8 mouse cellular contexts compared by ENCODE assay signal in genomic region chr6:35133246-35133578, GRCm38 (mm10). TPM values are rescaled to one million over a fixed set of nuclear protein-coding genes. Genes with fewer than 3 reads are reported as not detected.
DNase-seq lines count a peak whose midpoint lies in the region; ATAC-seq and TF ChIP-seq lines count a peak whose summit lies in the region.

No protein-coding gene starts in this region.

- intact Hi-C loops in heart, postnatal 36 days (cut with DNase I) = no loop called here

- 0% methylated on average over 21 of the region's 25 CpGs for WGBS in heart, embryonic 16.5 days
- WGBS in hindbrain, embryonic 16.5 days = 1% methylated on average over 17 of the region's 25 CpGs
- WGBS in midbrain, embryonic 13.5 days = under 1% methylated on average over 20 of the region's 25 CpGs

- TF ChIP-seq POLR2A in bone marrow macrophage, adult 2 months (IDR thresholded peaks at IDR 0.05; ENCODE audit: borderline replicate concordance, low read depth, low read length) = no peak

- H3K9ac ChIP-seq in heart, embryonic 16.5 days (ENCODE audit: low read length) = peak overlapping the region; percentile 88
- peak overlapping the region; percentile 85 for H3K9ac ChIP-seq in hindbrain, embryonic 16.5 days (ENCODE audit: low read depth, low read length)
- peak overlapping the region; percentile 94 for H3K9ac ChIP-seq in midbrain, embryonic 13.5 days (replicated peaks)

- H3K36me3 ChIP-seq in heart, embryonic 16.5 days (ENCODE audit: control insufficient read depth, insufficient read depth) = no peaks in the 10 kb centered on the region
- no peaks in the 10 kb centered on the region for H3K36me3 ChIP-seq in hindbrain, embryonic 16.5 days (ENCODE audit: control insufficient read depth, insufficient read depth, low read length)
- H3K36me3 ChIP-seq in midbrain, embryonic 13.5 days = no peaks in the 10 kb centered on the region

- ATAC-seq in heart, embryonic 16.5 days (replicated peaks; ENCODE audit: extremely low read depth, insufficient read depth, low FRiP score) = peak; percentile 85
- ATAC-seq in hindbrain, embryonic 16.5 days = peak; percentile 92
- ATAC-seq in midbrain, embryonic 13.5 days = peak; percentile 94

- no peaks in the 10 kb centered on the region for H3K27me3 ChIP-seq in heart, embryonic 16.5 days (ENCODE audit: control insufficient read depth, insufficient read depth, low read length)
- no peaks in the 10 kb centered on the region for H3K27me3 ChIP-seq in hindbrain, embryonic 16.5 days (replicated peaks; ENCODE audit: control insufficient read depth, insufficient read depth, low read length)
- H3K27me3 ChIP-seq in midbrain, embryonic 13.5 days = no peaks in the 10 kb centered on the region

- no peak for TF ChIP-seq CTCF in bone marrow macrophage, adult 2 months (IDR thresholded peaks at IDR 0.05; ENCODE audit: low read depth, low read length)

- peak overlapping the region; percentile 90 for H3K4me2 ChIP-seq in heart, embryonic 16.5 days (ENCODE audit: low read depth, low read length)
- H3K4me2 ChIP-seq in hindbrain, embryonic 16.5 days (ENCODE audit: low read length) = peak overlapping the region; percentile 74
- peak overlapping the region; percentile 90 for H3K4me2 ChIP-seq in midbrain, embryonic 13.5 days (replicated peaks)

- H3K9me3 ChIP-seq in heart, embryonic 16.5 days (replicated peaks; ENCODE audit: control insufficient read depth, low read length) = no peaks in the 10 kb centered on the region
- no peaks in the 10 kb centered on the region for H3K9me3 ChIP-seq in hindbrain, embryonic 16.5 days (ENCODE audit: control insufficient read depth, low read length)
- no peaks in the 10 kb centered on the region for H3K9me3 ChIP-seq in midbrain, embryonic 13.5 days

- H3K4me3 ChIP-seq in heart, embryonic 16.5 days (ENCODE audit: low read length) = peak overlapping the region; percentile 79
- H3K4me3 ChIP-seq in bone marrow macrophage, adult 2 months (ENCODE audit: insufficient read depth, low read length) = peak overlapping the region; percentile 94
- H3K4me3 ChIP-seq in hindbrain, embryonic 16.5 days (ENCODE audit: low read length) = peak overlapping the region; percentile 88
- H3K4me3 ChIP-seq in midbrain, embryonic 13.5 days (replicated peaks) = peak overlapping the region; percentile 90

- H3K27ac ChIP-seq in heart, embryonic 16.5 days (ENCODE audit: low read length) = peak overlapping the region; percentile 93
- peak overlapping the region; percentile 85 for H3K27ac ChIP-seq in bone marrow macrophage, adult 2 months (ENCODE audit: insufficient read depth, low read depth, low read length)
- peak overlapping the region; percentile 93 for H3K27ac ChIP-seq in hindbrain, embryonic 16.5 days (ENCODE audit: low read depth, low read length)
- peak overlapping the region; percentile 90 for H3K27ac ChIP-seq in midbrain, embryonic 13.5 days

- no peak for DNase-seq in heart, postnatal 36 days
- no peak for DNase-seq in retina, embryonic 14.5 days (ENCODE audit: low spot score)
- DNase-seq in spleen, postnatal 4 days (ENCODE audit: low spot score in 2 of 2) = no peak
- DNase-seq in yolk sac, embryonic 10.5 days (ENCODE audit: low spot score) = no peak

- peaks cover 17% of the 10 kb centered on the region for H3K4me1 ChIP-seq in heart, embryonic 16.5 days (ENCODE audit: control insufficient read depth, insufficient read depth, low read length)
- peaks cover 11% of the 10 kb centered on the region for H3K4me1 ChIP-seq in bone marrow macrophage, adult 2 months (ENCODE audit: control insufficient read depth, insufficient read depth, low read length)
- peaks cover 15% of the 10 kb centered on the region for H3K4me1 ChIP-seq in hindbrain, embryonic 16.5 days (ENCODE audit: control insufficient read depth, insufficient read depth, low read depth, low read length)
- H3K4me1 ChIP-seq in midbrain, embryonic 13.5 days (replicated peaks) = peaks cover 26% of the 10 kb centered on the region

RNA-seq across cellular contexts. Expression of gene Cnot4, which starts 0.3 kb away (rescaled TPM):
- polyA plus RNA-seq in heart, embryonic 16.5 days (2015; fragmentation: Nextera tagmentation; extraction: Ambion mirVana) = 18.1 and 19.2 TPM in 2 replicates
- 10 to 100 TPM; 21.2 to 21.4 TPM for total RNA-seq in heart, postnatal 36 days (2021)
- polyA plus RNA-seq in bone marrow macrophage, adult 2 months (2012; ENCODE audit: insufficient read depth, insufficient read length, missing spikeins) = 34.2 and 36.4 TPM in 2 replicates
- 30.7 and 33.1 TPM in 2 replicates for polyA plus RNA-seq in hindbrain, embryonic 16.5 days (2015; fragmentation: Nextera tagmentation; extraction: Ambion mirVana)
- polyA plus RNA-seq in midbrain, embryonic 13.5 days (2015; fragmentation: Nextera tagmentation; extraction: Ambion mirVana) = 34.8 and 35.4 TPM in 2 replicates

RNA-seq across cellular contexts. Expression of gene Nup205, which starts 44.0 kb away (rescaled TPM):
- polyA plus RNA-seq in heart, embryonic 16.5 days (2015; fragmentation: Nextera tagmentation; extraction: Ambion mirVana) = 23.0 and 24.4 TPM in 2 replicates
- total RNA-seq in heart, postnatal 36 days (2021) = 10 to 100 TPM; 13.3 to 14.5 TPM
- polyA plus RNA-seq in bone marrow macrophage, adult 2 months (2012; ENCODE audit: insufficient read depth, insufficient read length, missing spikeins) = 20.0 and 22.6 TPM in 2 replicates
- 17.0 and 21.7 TPM in 2 replicates for polyA plus RNA-seq in hindbrain, embryonic 16.5 days (2015; fragmentation: Nextera tagmentation; extraction: Ambion mirVana)
- polyA plus RNA-seq in midbrain, embryonic 13.5 days (2015; fragmentation: Nextera tagmentation; extraction: Ambion mirVana) = 29.4 and 30.2 TPM in 2 replicates
